Mouse (Mus musculus): ENCODE measurements around the gene Ffar4.

Gene Ffar4

GRCm38 (mm10) chr19:38096858-38097758 lies at the start of gene Ffar4:
Gene Ffar4 (plus strand): TSS chr19:38097071.
- no peak for DNase-seq (ENCODE audit: low spot score in 2 of 2)

GRCm38 (mm10) chr19:38049686-38050085 lies 47.2 kb upstream of the Ffar4 start:
- DNase-seq (ENCODE audit: low spot score in 2 of 2) = no peak

- no peak for DNase-seq (ENCODE audit: low spot score in 2 of 2)
Observed at GRCm38 (mm10) chr19:38053227-38054041, 43.4 kb upstream of the Ffar4 start.

- DNase-seq (ENCODE audit: low spot score in 2 of 2) = peak in 1 of 2 experiments; percentile 46
Observed at GRCm38 (mm10) chr19:38054149-38054719, 42.6 kb upstream of the Ffar4 start.

GRCm38 (mm10) chr19:38054720-38055192 lies 42.1 kb upstream of the Ffar4 start, which contains the start of gene Cep55:
Gene Cep55 (plus strand): TSS chr19:38055011.
- DNase-seq (ENCODE audit: low spot score in 2 of 2) = peak; percentile 89 to 94

- no peak for DNase-seq (ENCODE audit: low spot score in 2 of 2)
Observed at GRCm38 (mm10) chr19:38055798-38056197, 41.1 kb upstream of the Ffar4 start.

- no peak for DNase-seq (ENCODE audit: low spot score in 2 of 2)
Observed at GRCm38 (mm10) chr19:38056276-38056675, 40.6 kb upstream of the Ffar4 start.

GRCm38 (mm10) chr19:38056931-38057330 lies 39.9 kb upstream of the Ffar4 start:
- no peak for DNase-seq (ENCODE audit: low spot score in 2 of 2)

GRCm38 (mm10) chr19:38063201-38063600 lies 33.7 kb upstream of the Ffar4 start:
- DNase-seq (ENCODE audit: low spot score in 2 of 2) = no peak

GRCm38 (mm10) chr19:38064051-38064450 lies 32.8 kb upstream of the Ffar4 start:
- DNase-seq (ENCODE audit: low spot score in 2 of 2) = no peak

- no peak for DNase-seq (ENCODE audit: low spot score in 2 of 2)
Observed at GRCm38 (mm10) chr19:38073226-38073625, 23.6 kb upstream of the Ffar4 start.

- DNase-seq (ENCODE audit: low spot score in 2 of 2) = no peak
Observed at GRCm38 (mm10) chr19:38075051-38075450, 21.8 kb upstream of the Ffar4 start.

- DNase-seq (ENCODE audit: low spot score in 2 of 2) = no peak
Observed at GRCm38 (mm10) chr19:38076251-38076650, 20.6 kb upstream of the Ffar4 start.

GRCm38 (mm10) chr19:38077851-38078540 lies 18.9 kb upstream of the Ffar4 start:
- DNase-seq (ENCODE audit: low spot score in 2 of 2) = no peak

GRCm38 (mm10) chr19:38081361-38081760 lies 15.5 kb upstream of the Ffar4 start:
- DNase-seq (ENCODE audit: low spot score in 2 of 2) = no peak

GRCm38 (mm10) chr19:38082931-38083525 lies 13.8 kb upstream of the Ffar4 start:
- no peak for DNase-seq (ENCODE audit: low spot score in 2 of 2)

- no peak for DNase-seq (ENCODE audit: low spot score in 2 of 2)
Observed at GRCm38 (mm10) chr19:38085841-38086240, 11.0 kb upstream of the Ffar4 start.

GRCm38 (mm10) chr19:38086948-38087551 lies 9.8 kb upstream of the Ffar4 start:
- DNase-seq (ENCODE audit: low spot score in 2 of 2) = peak in 1 of 2 experiments; percentile 11

GRCm38 (mm10) chr19:38089358-38089757 lies 7.5 kb upstream of the Ffar4 start:
- DNase-seq (ENCODE audit: low spot score in 2 of 2) = no peak

GRCm38 (mm10) chr19:38091512-38091985 lies 5.3 kb upstream of the Ffar4 start:
- DNase-seq (ENCODE audit: low spot score in 2 of 2) = no peak
